Mouse (Mus musculus): ENCODE measurements around the gene Pclo. TPM values are rescaled to one million over a fixed set of nuclear protein-coding genes. Genes with fewer than 3 reads are reported as not detected.
A peak's percentile ranks its signal among the peaks of the same experiment; 100 is the strongest.

The Pclo gene
- polyA plus RNA-seq, 1 experiment from 2014 or later = 3.8 TPM

DNA sequence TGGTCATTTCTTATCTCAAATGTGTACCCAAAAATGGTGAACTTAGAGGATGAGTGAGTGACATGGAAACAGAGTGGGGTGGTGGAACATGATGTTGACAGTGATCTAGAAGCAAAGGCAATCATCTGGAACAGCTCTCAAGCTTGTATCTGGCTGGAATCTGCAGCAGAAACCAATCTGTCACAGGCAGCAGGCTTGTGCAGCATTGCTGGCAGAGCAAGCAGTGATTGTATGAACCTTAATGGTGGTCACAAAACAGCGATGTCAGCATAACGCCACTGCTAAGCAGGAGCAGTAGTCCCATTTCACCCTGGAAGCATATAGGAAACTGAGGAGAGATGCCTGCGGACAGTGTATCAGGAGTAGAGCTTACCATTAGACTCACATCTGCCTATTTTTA lies 76.8 kb downstream of the Pclo start:
- no peak overlapping the region for H3K27ac ChIP-seq
- H3K4me3 ChIP-seq = no peak overlapping the region
- peaks cover 5% of the 10 kb centered on the region for H3K4me1 ChIP-seq
- no peak for ATAC-seq
- WGBS = 87% methylated on average over 3 of the region's 3 CpGs
- no peaks in the 10 kb centered on the region for H3K27me3 ChIP-seq
- H3K4me2 ChIP-seq = no peak overlapping the region
- H3K9ac ChIP-seq = no peak overlapping the region
- H3K36me3 ChIP-seq (ENCODE audit: poor library complexity, severe bottlenecking) = no peaks in the 10 kb centered on the region
- no peaks in the 10 kb centered on the region for H3K9me3 ChIP-seq (replicated peaks)

DNA sequence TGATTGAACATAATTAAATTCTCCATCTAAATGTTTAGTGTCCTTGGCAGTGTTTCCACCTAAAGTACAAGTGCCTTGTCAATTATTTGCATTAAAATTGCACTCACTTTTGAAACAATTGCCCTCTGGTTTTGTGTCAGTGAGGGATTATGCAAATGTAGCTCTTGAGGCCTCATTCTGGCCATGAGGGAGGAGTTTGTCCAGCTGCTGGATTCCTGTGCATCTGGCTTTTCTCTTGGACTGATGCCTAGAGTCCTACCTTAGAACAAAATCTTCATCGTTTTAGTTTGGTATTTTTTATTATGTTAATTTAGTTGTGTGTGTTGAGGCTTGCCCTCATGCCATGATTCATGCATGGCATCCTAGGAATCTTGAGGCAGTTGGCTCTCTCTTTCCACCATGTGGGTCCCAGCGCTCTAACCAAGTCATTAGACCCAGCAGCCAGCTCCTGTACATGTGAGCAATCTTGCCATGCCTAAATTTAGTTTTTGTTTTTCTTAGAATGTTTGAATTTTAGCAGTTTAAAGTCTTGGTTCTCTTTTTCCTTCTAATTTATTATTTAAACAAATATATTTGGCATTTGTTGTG lies 80.8 kb downstream of the Pclo start:
- ATAC-seq = peak; percentile 71; the same call in 1 of the 2 replicates
- no peaks in the 10 kb centered on the region for H3K9me3 ChIP-seq (replicated peaks)
- no peak overlapping the region for H3K4me3 ChIP-seq
- H3K9ac ChIP-seq = no peak overlapping the region
- no peak overlapping the region for H3K27ac ChIP-seq
- no peaks in the 10 kb centered on the region for H3K36me3 ChIP-seq (ENCODE audit: poor library complexity, severe bottlenecking)
- 38% methylated on average over 2 of the region's 2 CpGs for WGBS
- peaks cover 5% of the 10 kb centered on the region for H3K4me1 ChIP-seq
- no peaks in the 10 kb centered on the region for H3K27me3 ChIP-seq
- no peak overlapping the region for H3K4me2 ChIP-seq

DNA sequence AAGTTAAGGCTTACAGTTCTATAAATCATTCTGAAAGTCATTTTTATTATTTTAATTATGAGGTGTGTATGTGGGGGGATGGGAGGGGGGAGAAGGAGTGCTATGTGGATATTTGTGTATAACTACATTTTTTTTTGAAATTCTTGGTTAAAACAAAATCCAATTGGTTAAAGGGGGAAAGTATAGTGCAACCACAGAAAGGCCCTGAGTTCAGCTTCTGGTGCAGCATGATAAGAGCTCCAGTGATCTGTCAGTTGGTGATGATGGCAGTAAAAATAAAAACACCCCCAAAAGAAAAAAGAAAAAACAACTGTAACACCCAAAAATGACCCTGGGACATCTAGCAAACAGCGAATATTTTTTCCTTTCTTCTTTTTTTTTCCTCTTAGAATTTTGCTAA lies 93.6 kb downstream of the Pclo start:
- H3K27me3 ChIP-seq = no peaks in the 10 kb centered on the region
- H3K9me3 ChIP-seq (replicated peaks) = no peaks in the 10 kb centered on the region
- no peak for ATAC-seq
- H3K36me3 ChIP-seq (ENCODE audit: poor library complexity, severe bottlenecking) = no peaks in the 10 kb centered on the region
- no peak overlapping the region for H3K4me3 ChIP-seq
- H3K9ac ChIP-seq = no peak overlapping the region
- no peak overlapping the region for H3K4me2 ChIP-seq
- H3K4me1 ChIP-seq = no peaks in the 10 kb centered on the region
- H3K27ac ChIP-seq = no peak overlapping the region
- 72% methylated on average over 1 of the region's 1 CpGs for WGBS

DNA sequence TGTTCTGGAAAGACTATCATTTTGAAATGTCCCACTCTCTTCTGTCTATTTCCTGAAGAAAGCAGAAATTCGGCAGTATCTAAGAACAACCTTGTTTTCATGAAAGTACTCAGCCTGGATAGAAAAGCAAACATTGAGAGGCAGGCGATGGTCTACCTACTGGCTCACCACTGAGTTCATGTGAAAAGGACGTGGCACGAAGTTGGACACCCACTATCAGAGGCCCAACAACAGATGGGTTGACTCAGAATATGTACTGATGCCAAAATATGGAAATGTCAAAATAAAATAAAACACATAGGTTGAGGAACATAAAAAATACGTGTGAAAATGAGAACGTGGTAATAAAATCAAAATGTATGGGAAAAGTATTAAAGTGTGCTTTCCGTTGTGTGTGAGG lies 106.4 kb downstream of the Pclo start:
- Histone ChIP-seq H3K9ac (no peak overlapping the region), H3K27me3 (no peaks in the 10 kb centered on the region), H3K27ac (no peak overlapping the region), H3K4me3 (no peak overlapping the region), H3K4me1 (no peaks in the 10 kb centered on the region), H3K9me3 (replicated peaks) (no peaks in the 10 kb centered on the region), H3K36me3 (ENCODE audit: poor library complexity, severe bottlenecking) (no peaks in the 10 kb centered on the region), H3K4me2 (no peak overlapping the region)
- 86% methylated on average over 7 of the region's 7 CpGs for WGBS
- ATAC-seq = no peak

DNA sequence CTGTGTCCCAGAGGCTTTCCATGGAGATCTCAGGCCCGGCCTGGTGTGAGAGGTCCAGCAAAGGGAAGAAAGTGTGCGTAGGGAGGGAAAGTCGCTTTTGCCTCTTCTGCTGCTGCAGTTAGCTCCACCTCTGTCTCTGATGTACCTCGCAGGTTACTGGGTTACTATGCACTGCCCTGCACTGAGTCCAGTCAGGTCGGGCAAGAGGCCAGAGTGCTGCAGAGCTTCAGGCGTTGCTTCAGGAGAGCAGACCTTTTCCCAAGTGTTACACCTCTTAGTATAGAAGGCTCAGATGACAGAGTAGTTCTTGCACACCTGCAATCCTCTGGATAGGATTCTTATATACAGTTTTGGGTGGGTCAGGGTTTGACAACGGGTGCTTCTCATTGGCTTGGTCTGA lies 108.6 kb downstream of the Pclo start:
- ATAC-seq = no peak
- no peaks in the 10 kb centered on the region for H3K4me1 ChIP-seq

DNA sequence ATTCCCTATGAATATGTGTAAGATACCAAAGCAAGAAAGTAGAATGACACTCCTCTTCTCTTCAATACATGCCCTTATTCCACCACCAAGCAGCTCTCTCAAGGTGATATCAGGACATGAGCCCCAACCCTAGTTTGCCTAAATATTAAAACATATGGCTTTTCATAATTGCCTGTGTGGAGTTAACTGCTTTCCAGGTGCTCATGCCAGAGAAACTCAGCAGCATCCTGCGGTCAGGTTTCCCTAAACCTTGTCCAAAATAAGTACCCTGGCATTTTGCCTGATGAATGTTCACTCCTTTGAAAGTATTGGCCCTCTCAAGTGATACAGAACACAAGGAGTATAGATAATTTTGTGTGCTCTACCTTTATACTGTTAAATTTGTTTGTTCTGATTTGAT lies 126.5 kb downstream of the Pclo start:
- no peak overlapping the region for H3K4me2 ChIP-seq
- no peak overlapping the region for H3K27ac ChIP-seq
- no peak for ATAC-seq
- no peak overlapping the region for H3K4me3 ChIP-seq
- H3K4me1 ChIP-seq = no peaks in the 10 kb centered on the region
- no peaks in the 10 kb centered on the region for H3K27me3 ChIP-seq
- no peaks in the 10 kb centered on the region for H3K36me3 ChIP-seq (ENCODE audit: poor library complexity, severe bottlenecking)
- 93% methylated on average over 1 of the region's 1 CpGs for WGBS
- no peaks in the 10 kb centered on the region for H3K9me3 ChIP-seq (replicated peaks)
- H3K9ac ChIP-seq = no peak overlapping the region

More for the DNA sequence above, 108.6 kb downstream of the Pclo start:
- no peaks in the 10 kb centered on the region for H3K27me3 ChIP-seq
- WGBS = 73% methylated on average over 7 of the region's 7 CpGs
- H3K4me3 ChIP-seq = no peak overlapping the region
- H3K27ac ChIP-seq = no peak overlapping the region
- H3K9ac ChIP-seq = no peak overlapping the region
- no peak overlapping the region for H3K4me2 ChIP-seq
- no peaks in the 10 kb centered on the region for H3K36me3 ChIP-seq (ENCODE audit: poor library complexity, severe bottlenecking)
- no peaks in the 10 kb centered on the region for H3K9me3 ChIP-seq (replicated peaks)

DNA sequence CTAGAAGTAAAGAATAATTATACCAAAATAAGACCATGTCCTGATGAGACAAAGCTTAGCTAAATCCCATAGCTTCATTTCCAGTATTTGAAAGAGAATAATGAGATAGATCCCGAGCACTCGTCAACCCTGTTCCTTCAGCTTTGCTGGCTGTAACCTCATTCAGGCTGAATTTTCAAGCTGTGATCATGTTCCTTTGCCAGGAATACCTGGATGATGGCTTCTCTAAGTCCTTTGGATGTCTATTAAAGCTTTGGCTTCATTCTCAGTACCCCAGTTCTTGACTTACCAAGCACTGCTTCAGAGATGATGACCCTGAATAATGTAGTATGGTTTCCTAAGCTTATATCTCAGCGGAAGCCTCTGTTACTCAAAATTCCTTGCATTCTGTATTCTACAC lies 131.1 kb downstream of the Pclo start:
- ATAC-seq = no peak
- H3K4me3 ChIP-seq = no peak overlapping the region
- H3K4me1 ChIP-seq = no peaks in the 10 kb centered on the region
- no peak overlapping the region for H3K4me2 ChIP-seq
- H3K9ac ChIP-seq = no peak overlapping the region
- 82% methylated on average over 3 of the region's 3 CpGs for WGBS
- H3K27me3 ChIP-seq = no peaks in the 10 kb centered on the region
- no peaks in the 10 kb centered on the region for H3K36me3 ChIP-seq (ENCODE audit: poor library complexity, severe bottlenecking)
- H3K27ac ChIP-seq = no peak overlapping the region
- no peaks in the 10 kb centered on the region for H3K9me3 ChIP-seq (replicated peaks)

DNA sequence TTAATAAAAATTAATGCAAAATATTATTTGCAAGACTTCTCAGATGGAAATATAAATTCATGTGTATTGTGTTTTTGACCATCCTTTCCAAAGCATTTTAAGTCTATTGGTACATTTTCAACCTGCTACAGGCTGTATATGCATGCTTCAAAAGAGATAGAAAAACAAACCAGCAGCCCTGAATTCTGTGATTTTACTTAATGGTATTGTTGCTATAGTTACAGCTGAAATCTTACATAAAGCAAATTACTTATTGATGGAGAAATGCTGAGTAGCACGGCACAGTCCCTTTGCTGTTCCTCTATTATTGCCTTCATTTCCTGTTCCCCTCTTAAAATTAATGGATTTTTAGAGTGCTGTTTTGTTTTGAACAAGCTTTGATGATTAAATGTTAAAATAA lies 145.9 kb downstream of the Pclo start:
- H3K4me2 ChIP-seq = no peak overlapping the region
- H3K4me3 ChIP-seq = no peak overlapping the region
- H3K27me3 ChIP-seq = no peaks in the 10 kb centered on the region
- no peaks in the 10 kb centered on the region for H3K4me1 ChIP-seq
- 55% methylated on average over 1 of the region's 1 CpGs for WGBS
- no peaks in the 10 kb centered on the region for H3K9me3 ChIP-seq (replicated peaks)
- ATAC-seq = peak; percentile 63
- H3K27ac ChIP-seq = no peak overlapping the region
- H3K36me3 ChIP-seq (ENCODE audit: poor library complexity, severe bottlenecking) = no peaks in the 10 kb centered on the region
- H3K9ac ChIP-seq = no peak overlapping the region

DNA sequence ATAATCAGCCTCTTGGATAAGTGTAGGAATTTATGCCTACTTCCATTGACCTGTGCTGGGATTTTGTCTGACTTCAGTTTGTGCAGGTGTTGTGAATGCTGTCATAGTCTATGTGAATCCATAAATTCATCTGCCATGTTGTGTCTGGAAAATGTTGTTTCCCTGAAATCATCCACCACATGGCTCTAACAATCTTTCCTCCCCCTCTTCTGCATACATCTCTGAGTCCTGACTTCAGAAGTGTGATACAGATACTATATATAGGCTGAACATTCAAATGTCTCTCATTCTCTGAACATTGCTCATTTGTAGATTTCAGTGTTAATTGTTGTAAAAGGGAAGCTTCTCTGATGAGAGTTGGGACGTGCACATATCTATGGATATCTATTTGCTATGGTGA lies 147.5 kb downstream of the Pclo start:
- Histone ChIP-seq H3K27ac (no peak overlapping the region), H3K4me3 (no peak overlapping the region), H3K36me3 (ENCODE audit: poor library complexity, severe bottlenecking) (no peaks in the 10 kb centered on the region), H3K9ac (no peak overlapping the region), H3K4me1 (no peaks in the 10 kb centered on the region), H3K27me3 (no peaks in the 10 kb centered on the region), H3K9me3 (replicated peaks) (no peaks in the 10 kb centered on the region), H3K4me2 (no peak overlapping the region)
- 79% methylated on average over 1 of the region's 1 CpGs for WGBS
- ATAC-seq = no peak

DNA sequence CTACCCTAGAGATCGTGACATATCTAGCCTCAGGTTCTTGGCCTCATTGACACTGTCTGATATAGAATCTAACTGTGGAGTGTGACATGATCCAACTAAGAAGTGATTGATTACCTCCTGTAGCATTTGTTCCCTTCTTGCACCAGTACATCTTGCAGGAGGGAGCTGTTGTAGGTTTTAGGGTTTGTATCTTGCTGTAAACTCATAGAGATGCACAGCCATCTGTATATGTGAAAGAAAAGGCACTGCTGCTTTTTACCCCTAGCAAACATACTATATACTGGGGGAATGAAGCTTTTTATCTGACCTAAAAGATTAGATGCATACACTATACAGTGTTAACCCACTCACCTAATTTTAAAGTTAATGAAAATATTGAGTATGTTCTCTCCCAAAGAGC lies 147.9 kb downstream of the Pclo start:
- no peak overlapping the region for H3K4me3 ChIP-seq
- H3K36me3 ChIP-seq (ENCODE audit: poor library complexity, severe bottlenecking) = no peaks in the 10 kb centered on the region
- H3K9ac ChIP-seq = no peak overlapping the region
- 90% methylated on average over 1 of the region's 1 CpGs for WGBS
- no peaks in the 10 kb centered on the region for H3K9me3 ChIP-seq (replicated peaks)
- no peaks in the 10 kb centered on the region for H3K4me1 ChIP-seq
- no peak overlapping the region for H3K27ac ChIP-seq
- no peaks in the 10 kb centered on the region for H3K27me3 ChIP-seq
- 0 out of 2 replicates have a peak, but pooled peaks have one; percentile 21 for ATAC-seq
- no peak overlapping the region for H3K4me2 ChIP-seq

DNA sequence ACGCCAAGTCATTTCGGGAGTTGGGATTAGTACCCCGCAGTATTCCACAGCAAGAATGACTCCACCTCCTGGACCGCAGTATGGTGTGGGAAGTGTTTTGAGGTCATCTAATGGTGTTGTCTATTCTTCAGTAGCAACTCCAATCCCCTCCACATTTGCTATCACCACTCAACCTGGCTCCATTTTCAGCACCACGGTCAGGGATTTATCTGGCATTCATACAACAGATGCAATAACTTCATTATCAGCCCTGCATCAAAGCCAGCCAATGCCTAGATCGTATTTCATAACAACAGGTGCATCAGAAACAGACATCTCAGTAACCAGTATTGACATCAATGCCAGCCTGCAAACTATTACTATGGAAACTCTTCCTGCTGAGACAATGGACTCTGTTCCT lies 165.7 kb downstream of the Pclo start:
- Histone ChIP-seq H3K9ac (no peak overlapping the region), H3K36me3 (ENCODE audit: poor library complexity, severe bottlenecking) (peaks cover 55% of the 10 kb centered on the region), H3K27ac (no peak overlapping the region), H3K4me2 (no peak overlapping the region), H3K9me3 (replicated peaks) (no peaks in the 10 kb centered on the region; the same call in 1 of the 2 replicates), H3K4me3 (no peak overlapping the region), H3K27me3 (no peaks in the 10 kb centered on the region), H3K4me1 (no peaks in the 10 kb centered on the region)
- no peak for ATAC-seq
- WGBS = 93% methylated on average over 6 of the region's 6 CpGs

DNA sequence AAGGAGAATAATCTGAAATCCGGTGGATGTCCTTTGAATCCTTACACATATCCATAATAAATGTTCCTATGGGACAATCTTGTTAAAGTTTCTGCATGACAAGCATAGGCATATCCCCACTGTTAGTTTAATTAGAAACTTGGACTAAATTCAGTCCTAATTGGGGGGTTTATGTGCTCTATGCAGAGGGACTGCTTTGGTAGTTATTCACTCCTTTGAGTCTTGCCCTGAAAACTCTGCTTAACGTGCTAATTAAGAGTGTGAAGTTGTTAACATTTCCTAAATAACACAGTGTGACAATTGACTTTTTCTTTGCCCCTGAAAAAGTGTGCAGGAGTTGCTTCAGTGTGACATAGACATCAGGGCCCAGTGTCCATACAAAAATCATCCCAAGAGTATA lies 177.3 kb downstream of the Pclo start:
- no peak overlapping the region for H3K27ac ChIP-seq
- peak; percentile 71 for ATAC-seq
- H3K36me3 ChIP-seq (ENCODE audit: poor library complexity, severe bottlenecking) = no peaks in the 10 kb centered on the region
- no peaks in the 10 kb centered on the region for H3K27me3 ChIP-seq
- H3K9ac ChIP-seq = no peak overlapping the region
- 22% methylated on average over 2 of the region's 2 CpGs for WGBS
- no peak overlapping the region for H3K4me3 ChIP-seq
- H3K4me1 ChIP-seq = peaks cover 4% of the 10 kb centered on the region; the same call in 1 of the 2 replicates
- H3K4me2 ChIP-seq = no peak overlapping the region
- H3K9me3 ChIP-seq (replicated peaks) = no peaks in the 10 kb centered on the region

DNA sequence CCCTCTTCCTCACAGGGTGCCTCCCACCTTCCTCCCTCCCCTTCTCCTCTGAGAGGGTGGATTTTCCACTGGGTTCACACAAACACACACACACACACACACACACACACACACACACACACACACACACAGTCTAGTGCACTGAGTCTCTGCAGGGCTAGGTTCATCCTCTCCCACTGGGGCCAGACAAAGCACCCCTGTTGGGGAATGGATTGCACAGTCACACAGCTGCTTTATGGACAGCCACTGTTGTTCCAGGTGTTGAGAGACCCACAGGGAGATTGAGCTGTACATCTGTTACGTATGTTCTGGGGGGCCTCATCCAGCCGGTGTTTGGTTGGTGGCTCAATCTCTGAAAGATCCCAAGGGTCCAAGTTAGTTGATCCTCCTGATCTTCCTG lies 182.0 kb downstream of the Pclo start:
- no peak for ATAC-seq
- Histone ChIP-seq H3K27me3 (no peaks in the 10 kb centered on the region), H3K9me3 (replicated peaks) (no peaks in the 10 kb centered on the region), H3K36me3 (ENCODE audit: poor library complexity, severe bottlenecking) (no peaks in the 10 kb centered on the region), H3K4me3 (no peak overlapping the region), H3K27ac (no peak overlapping the region), H3K9ac (no peak overlapping the region), H3K4me2 (no peak overlapping the region), H3K4me1 (peaks cover 4% of the 10 kb centered on the region; the same call in 1 of the 2 replicates)
- WGBS = 84% methylated on average over 2 of the region's 2 CpGs

Data from forebrain, embryonic 13.5 days (tissue).